Mouse (Mus musculus): Measurements from ENCODE around the gene Cfap77. TPM values are rescaled to one million over a fixed set of nuclear protein-coding genes. Genes with fewer than 3 reads are reported as not detected.
"Not testable (repeated sequence)": the region's sequence is repeated elsewhere in the genome, so short reads cannot be mapped to it uniquely, and the experiment has no call there.

Gene Cfap77
- 0.51 and 0.75 TPM in 2 replicates for polyA plus RNA-seq (2014; fragmentation: Nextera tagmentation; extraction: Ambion mirVana)

DNA sequence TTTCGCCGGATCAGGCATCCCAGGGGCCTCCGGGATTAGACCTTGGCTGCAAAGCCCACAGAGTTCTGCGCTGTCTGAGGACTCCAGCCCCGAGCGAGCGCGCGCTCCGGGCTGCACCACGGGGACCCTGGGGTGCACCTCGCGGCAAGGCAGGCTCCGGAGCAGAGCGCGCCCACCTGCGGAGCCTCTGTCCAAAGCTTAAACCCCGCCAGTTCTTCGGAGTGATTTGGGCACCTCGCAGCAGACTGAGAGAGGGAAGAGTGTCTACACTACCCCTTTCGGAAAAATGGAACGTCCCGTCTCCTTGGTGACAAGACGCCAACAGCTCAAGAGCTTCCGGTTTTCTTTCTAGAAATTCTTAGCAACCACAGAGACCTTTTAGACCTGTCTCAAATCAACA, at the start of gene Cfap77:
TSS of gene Cfap77 (minus strand) at position 76 of the 400 bp plus-strand sequence.
- Histone ChIP-seq H3K4me2 (replicated peaks; ENCODE audit: low read depth, low read length) (peak within 1 kb of the TSS; percentile 82), H3K9me3 (ENCODE audit: control insufficient read depth, low read length) (no peaks in the 10 kb centered on the region), H3K36me3 (ENCODE audit: control insufficient read depth, insufficient read depth, low read length) (no peaks in the 10 kb centered on the region), H3K27me3 (ENCODE audit: control insufficient read depth, insufficient read depth, low read length) (peaks cover 11% of the 10 kb centered on the region), H3K27ac (ENCODE audit: low read depth, low read length) (no peak within 1 kb of the TSS), H3K9ac (ENCODE audit: low read depth, low read length) (peak within 1 kb of the TSS; percentile 49; the same call in 1 of the 2 replicates), H3K4me3 (ENCODE audit: low read depth, low read length) (peak within 1 kb of the TSS; percentile 37), H3K4me1 (replicated peaks; ENCODE audit: control insufficient read depth, insufficient read depth, low read length) (no peaks in the 10 kb centered on the region)
- peak; percentile 81 for DNase-seq (ENCODE audit: low spot score)
- peak; percentile 64; the same call in 1 of the 2 replicates for ATAC-seq (ENCODE audit: low FRiP score)
- WGBS, result 0% methylated on average over 25 of the region's 25 CpGs

DNA sequence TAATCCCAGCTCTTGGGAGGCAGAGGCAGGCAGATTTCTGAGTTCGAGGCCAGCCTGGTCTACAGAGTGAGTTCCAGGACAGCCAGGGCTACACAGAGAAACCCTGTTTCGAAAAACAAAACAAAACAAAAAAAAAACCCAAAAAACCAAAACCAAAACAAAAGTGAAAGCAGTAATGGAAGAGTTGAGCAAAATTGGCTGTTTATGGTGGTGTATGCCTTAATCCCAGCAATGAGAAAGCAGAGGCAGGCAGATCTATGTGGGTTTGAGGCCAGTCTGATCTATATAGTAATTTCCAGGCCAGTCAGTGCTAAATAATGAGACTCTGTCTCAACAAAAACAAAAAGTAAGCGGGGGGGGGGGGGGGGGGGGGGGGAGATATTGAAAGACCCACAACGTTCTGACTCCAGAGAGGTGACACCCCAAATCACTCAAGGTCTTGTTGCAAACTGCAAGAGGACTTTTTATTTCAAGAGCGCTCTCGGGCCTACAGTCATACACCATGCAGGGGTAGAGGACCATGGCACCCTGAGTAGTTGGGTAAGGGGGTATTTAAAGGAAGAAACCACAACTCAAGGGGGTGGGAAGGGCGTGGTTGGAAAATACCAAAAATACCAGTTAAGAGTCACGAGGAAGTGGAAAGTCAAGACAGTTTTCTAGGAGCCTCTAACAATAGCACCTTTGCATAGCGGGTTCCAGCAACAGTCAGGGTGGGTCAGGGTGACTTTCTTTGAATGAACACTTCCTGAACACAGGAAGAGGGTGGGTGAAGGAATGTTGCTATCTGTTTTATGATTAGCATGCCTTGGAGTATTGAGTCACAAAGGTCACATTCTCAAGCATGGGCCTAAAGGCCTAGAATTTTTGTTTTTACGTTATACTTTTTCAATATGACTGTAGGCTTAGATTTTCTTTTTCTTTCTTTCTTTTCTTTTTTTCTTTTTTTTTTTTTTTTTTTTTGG, 47.8 kb upstream of the Cfap77 start:
- H3K36me3 ChIP-seq (ENCODE audit: control insufficient read depth, insufficient read depth, low read length); H3K27me3 ChIP-seq (ENCODE audit: control insufficient read depth, insufficient read depth, low read length); DNase-seq (ENCODE audit: low spot score); H3K4me3 ChIP-seq (ENCODE audit: low read depth, low read length); H3K4me2 ChIP-seq (replicated peaks; ENCODE audit: low read depth, low read length); H3K27ac ChIP-seq (ENCODE audit: low read depth, low read length); H3K4me1 ChIP-seq (replicated peaks; ENCODE audit: control insufficient read depth, insufficient read depth, low read length); ATAC-seq (ENCODE audit: low FRiP score); H3K9ac ChIP-seq (ENCODE audit: low read depth, low read length); H3K9me3 ChIP-seq (ENCODE audit: control insufficient read depth, low read length): not testable (repeated sequence)
- WGBS, result 85% methylated on average over 9 of the region's 10 CpGs

DNA sequence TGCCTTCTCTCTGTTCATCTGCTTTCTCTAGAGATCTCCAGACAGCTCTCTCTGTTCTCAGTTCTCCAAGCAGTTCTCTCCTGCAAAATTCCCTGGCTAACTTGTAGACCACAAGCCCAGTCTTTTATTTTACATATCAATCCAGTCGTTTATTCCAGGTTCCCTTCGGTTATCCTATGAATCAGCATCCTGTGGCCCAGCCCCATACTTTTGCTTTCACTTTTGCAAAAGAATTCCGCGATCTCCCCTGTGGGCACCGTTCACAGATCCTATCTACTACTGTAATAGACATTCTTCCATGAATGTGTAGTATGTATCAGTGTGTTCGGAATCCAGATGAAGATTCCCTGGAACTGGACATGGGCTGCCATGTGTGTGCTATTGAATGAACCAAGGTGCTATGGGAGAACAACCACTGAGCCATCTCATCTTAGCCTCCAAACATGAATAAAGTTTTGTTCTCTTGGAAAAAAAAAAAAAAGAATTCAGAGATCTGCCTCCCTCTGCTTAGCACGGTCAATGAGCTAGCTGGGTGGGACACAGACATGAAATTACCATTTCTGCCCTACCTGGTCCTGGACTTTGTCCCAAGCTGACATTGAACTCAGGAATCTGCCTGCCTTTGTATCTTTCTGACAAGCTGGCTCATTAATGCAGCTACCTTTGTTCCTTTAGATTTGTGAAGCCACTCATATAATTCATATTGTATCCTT, 46.1 kb upstream of the Cfap77 start:
- H3K9me3 ChIP-seq (ENCODE audit: control insufficient read depth, low read length), result no peaks in the 10 kb centered on the region
- DNase-seq (ENCODE audit: low spot score) (no peak), ATAC-seq (ENCODE audit: low FRiP score) (no peak)
- H3K4me1 ChIP-seq (replicated peaks; ENCODE audit: control insufficient read depth, insufficient read depth, low read length), result no peaks in the 10 kb centered on the region
- no peak overlapping the region for H3K27ac ChIP-seq (ENCODE audit: low read depth, low read length)
- H3K27me3 ChIP-seq (ENCODE audit: control insufficient read depth, insufficient read depth, low read length), result no peaks in the 10 kb centered on the region
- no peak overlapping the region for H3K4me2 ChIP-seq (replicated peaks; ENCODE audit: low read depth, low read length)
- H3K36me3 ChIP-seq (ENCODE audit: control insufficient read depth, insufficient read depth, low read length), result no peaks in the 10 kb centered on the region
- 74% methylated on average over 7 of the region's 7 CpGs for WGBS
- no peak overlapping the region for H3K9ac ChIP-seq (ENCODE audit: low read depth, low read length)
- no peak overlapping the region for H3K4me3 ChIP-seq (ENCODE audit: low read depth, low read length)

DNA sequence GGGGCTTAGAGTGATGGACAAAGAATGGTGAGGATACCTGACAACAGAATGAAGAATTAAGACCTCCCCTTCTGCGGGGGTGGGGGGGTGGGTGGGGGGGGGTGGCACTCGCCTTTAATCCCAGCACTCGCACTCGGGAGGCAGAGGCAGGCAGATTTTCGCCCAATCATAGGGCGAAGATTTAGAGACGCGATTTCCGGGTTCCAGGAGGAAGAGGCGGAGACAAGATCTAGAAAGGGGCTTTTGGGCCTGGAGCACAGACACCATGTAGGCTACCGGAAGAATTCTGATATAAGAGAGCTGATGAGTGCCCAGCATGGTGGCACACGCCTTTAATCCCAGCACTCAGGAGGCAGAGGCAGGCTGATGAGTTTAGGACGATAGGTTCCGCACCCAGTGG, 44.8 kb upstream of the Cfap77 start:
- H3K4me2 ChIP-seq (replicated peaks; ENCODE audit: low read depth, low read length), result no peak overlapping the region
- H3K9me3 ChIP-seq (ENCODE audit: control insufficient read depth, low read length), result no peaks in the 10 kb centered on the region
- no peak overlapping the region for H3K9ac ChIP-seq (ENCODE audit: low read depth, low read length)
- ATAC-seq (ENCODE audit: low FRiP score) (no peak), DNase-seq (ENCODE audit: low spot score) (no peak)
- 89% methylated on average over 14 of the region's 14 CpGs for WGBS
- H3K4me1 ChIP-seq (replicated peaks; ENCODE audit: control insufficient read depth, insufficient read depth, low read length), result no peaks in the 10 kb centered on the region
- H3K36me3 ChIP-seq (ENCODE audit: control insufficient read depth, insufficient read depth, low read length), result no peaks in the 10 kb centered on the region
- H3K27me3 ChIP-seq (ENCODE audit: control insufficient read depth, insufficient read depth, low read length), result no peaks in the 10 kb centered on the region
- H3K27ac ChIP-seq (ENCODE audit: low read depth, low read length), result no peak overlapping the region
- H3K4me3 ChIP-seq (ENCODE audit: low read depth, low read length), result no peak overlapping the region

DNA sequence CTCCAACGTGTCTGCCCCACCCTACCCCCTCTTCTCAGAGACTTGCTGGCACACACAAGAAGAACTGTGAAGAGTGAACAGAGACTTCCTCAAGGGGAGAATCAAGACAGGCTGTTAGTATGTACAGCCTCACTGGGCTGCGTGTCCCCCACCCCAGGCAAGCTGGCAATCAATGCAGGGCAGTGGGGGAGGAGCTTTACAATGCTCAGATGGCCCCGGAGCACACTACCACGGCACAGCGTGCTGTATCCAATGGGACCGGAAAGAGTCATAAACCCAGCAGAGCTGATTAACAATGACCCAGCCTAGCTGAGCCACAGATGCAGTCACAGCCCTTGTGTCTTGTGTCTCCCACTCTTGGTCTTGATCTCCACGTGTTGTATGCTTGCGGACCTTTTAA, 43.9 kb upstream of the Cfap77 start:
- no peak for ATAC-seq (ENCODE audit: low FRiP score)
- 84% methylated on average over 8 of the region's 8 CpGs for whole genome bisulfite sequencing
- Histone ChIP-seq H3K4me2 (replicated peaks; ENCODE audit: low read depth, low read length) (no peak overlapping the region), H3K27ac (ENCODE audit: low read depth, low read length) (no peak overlapping the region), H3K9me3 (ENCODE audit: control insufficient read depth, low read length) (no peaks in the 10 kb centered on the region), H3K27me3 (ENCODE audit: control insufficient read depth, insufficient read depth, low read length) (no peaks in the 10 kb centered on the region), H3K9ac (ENCODE audit: low read depth, low read length) (no peak overlapping the region), H3K36me3 (ENCODE audit: control insufficient read depth, insufficient read depth, low read length) (no peaks in the 10 kb centered on the region), H3K4me1 (replicated peaks; ENCODE audit: control insufficient read depth, insufficient read depth, low read length) (no peaks in the 10 kb centered on the region), H3K4me3 (ENCODE audit: low read depth, low read length) (no peak overlapping the region)
- no peak for DNase-seq (ENCODE audit: low spot score)

DNA sequence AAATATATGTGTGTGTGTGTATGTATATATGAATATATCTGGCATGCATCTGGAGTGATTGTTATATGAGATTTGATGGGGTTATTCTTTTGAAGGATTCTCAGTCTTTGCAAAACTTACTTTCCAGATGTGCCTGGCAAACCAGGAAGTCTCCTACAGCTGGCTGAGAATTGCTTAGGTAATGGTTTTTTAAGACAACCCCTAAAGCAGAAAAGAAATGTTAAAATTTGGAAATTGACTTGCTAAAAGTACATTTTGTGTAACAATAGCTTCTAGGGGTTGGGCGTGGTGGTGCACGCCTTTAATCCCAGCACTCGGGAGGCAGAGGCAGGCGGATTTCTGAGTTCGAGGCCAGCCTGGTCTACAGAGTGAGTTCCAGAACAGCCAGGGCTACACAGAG, 43.1 kb upstream of the Cfap77 start:
- not testable (repeated sequence) for H3K27me3 ChIP-seq (ENCODE audit: control insufficient read depth, insufficient read depth, low read length); H3K9ac ChIP-seq (ENCODE audit: low read depth, low read length); H3K4me3 ChIP-seq (ENCODE audit: low read depth, low read length); H3K27ac ChIP-seq (ENCODE audit: low read depth, low read length); H3K9me3 ChIP-seq (ENCODE audit: control insufficient read depth, low read length); ATAC-seq (ENCODE audit: low FRiP score); H3K4me2 ChIP-seq (replicated peaks; ENCODE audit: low read depth, low read length); H3K36me3 ChIP-seq (ENCODE audit: control insufficient read depth, insufficient read depth, low read length); DNase-seq (ENCODE audit: low spot score); H3K4me1 ChIP-seq (replicated peaks; ENCODE audit: control insufficient read depth, insufficient read depth, low read length)
- 95% methylated on average over 5 of the region's 5 CpGs for WGBS

DNA sequence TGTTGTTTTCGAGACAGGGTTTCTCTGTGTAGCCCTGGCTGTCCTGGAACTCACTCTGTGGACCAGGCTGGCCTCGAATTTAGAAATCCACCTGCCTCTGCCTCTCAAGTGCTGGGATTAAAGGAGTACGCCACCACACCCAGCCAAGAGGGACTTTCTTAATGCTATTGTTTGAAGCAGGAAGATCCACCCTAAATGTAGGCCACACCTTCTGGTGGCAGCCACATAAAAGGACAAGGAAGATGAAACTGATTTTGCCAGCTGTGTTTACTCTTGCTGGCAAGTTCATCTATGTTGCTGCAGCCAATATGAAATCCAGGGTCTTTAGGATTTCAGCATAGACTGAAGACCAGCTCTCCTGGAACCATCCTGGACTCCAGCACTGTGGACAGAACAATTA, 42.6 kb upstream of the Cfap77 start:
- Histone ChIP-seq H3K27me3 (ENCODE audit: control insufficient read depth, insufficient read depth, low read length) (no peaks in the 10 kb centered on the region), H3K4me3 (ENCODE audit: low read depth, low read length) (no peak overlapping the region), H3K27ac (ENCODE audit: low read depth, low read length) (no peak overlapping the region), H3K4me2 (replicated peaks; ENCODE audit: low read depth, low read length) (no peak overlapping the region), H3K36me3 (ENCODE audit: control insufficient read depth, insufficient read depth, low read length) (no peaks in the 10 kb centered on the region), H3K9ac (ENCODE audit: low read depth, low read length) (no peak overlapping the region), H3K4me1 (replicated peaks; ENCODE audit: control insufficient read depth, insufficient read depth, low read length) (no peaks in the 10 kb centered on the region), H3K9me3 (ENCODE audit: control insufficient read depth, low read length) (no peaks in the 10 kb centered on the region)
- ATAC-seq (ENCODE audit: low FRiP score) (no peak), DNase-seq (ENCODE audit: low spot score) (no peak)
- WGBS, result 86% methylated on average over 3 of the region's 3 CpGs

DNA sequence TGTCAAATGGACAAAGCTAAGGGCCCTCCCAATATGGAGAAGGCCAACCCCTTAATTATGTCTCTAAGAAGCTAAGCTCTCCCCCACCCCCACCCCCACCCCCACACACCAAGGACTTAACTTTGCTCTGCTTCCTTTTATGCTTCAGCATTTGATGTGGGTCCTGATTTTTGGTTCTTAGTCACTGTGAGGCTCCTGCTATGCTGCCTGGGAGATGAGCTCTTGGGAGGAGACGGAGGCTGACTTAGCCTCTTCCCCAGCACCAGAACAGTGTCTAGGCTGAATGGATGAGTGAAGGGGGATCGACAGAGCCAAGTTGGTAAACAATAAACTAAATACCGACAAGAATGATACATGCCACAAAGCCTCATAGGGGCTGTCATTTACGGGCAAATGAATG, 41.9 kb upstream of the Cfap77 start:
- H3K36me3 ChIP-seq (ENCODE audit: control insufficient read depth, insufficient read depth, low read length), result no peaks in the 10 kb centered on the region
- H3K27me3 ChIP-seq (ENCODE audit: control insufficient read depth, insufficient read depth, low read length), result no peaks in the 10 kb centered on the region
- no peak overlapping the region for H3K4me2 ChIP-seq (replicated peaks; ENCODE audit: low read depth, low read length)
- 74% methylated on average over 4 of the region's 4 CpGs for WGBS
- no peak overlapping the region for H3K4me3 ChIP-seq (ENCODE audit: low read depth, low read length)
- ATAC-seq (ENCODE audit: low FRiP score) (no peak), DNase-seq (ENCODE audit: low spot score) (no peak)
- no peak overlapping the region for H3K27ac ChIP-seq (ENCODE audit: low read depth, low read length)
- no peaks in the 10 kb centered on the region for H3K4me1 ChIP-seq (replicated peaks; ENCODE audit: control insufficient read depth, insufficient read depth, low read length)
- H3K9ac ChIP-seq (ENCODE audit: low read depth, low read length), result no peak overlapping the region
- no peaks in the 10 kb centered on the region for H3K9me3 ChIP-seq (ENCODE audit: control insufficient read depth, low read length)

Measured in hindbrain, embryonic 11.5 days (tissue).